Mouse (Mus musculus) G1E (cell line): ENCODE measurements around the gene Trem2. TPM values are rescaled to one million over a fixed set of nuclear protein-coding genes. Genes with fewer than 3 reads are reported as not detected.

Experiments used
- ATAC-seq: 2 replicates; pipeline ENCODE4 v1.8.0; 2016; ENCODE audit warnings: mild to moderate bottlenecking; ENCODE audit not compliant: insufficient number of reproducible peaks, poor library complexity, low FRiP score, severe bottlenecking; ENCODE audit errors: extremely low read depth
- DNase-seq: peaks from one replicate; pipeline ENCODE4 v3.0.0; 2012; ENCODE audit warnings: low spot score
- H3K27me3 ChIP-seq: 2 replicates; pipeline ENCODE4 v1.6.1; 2012; ENCODE audit warnings: mild to moderate bottlenecking, low read length, inconsistent platforms; ENCODE audit not compliant: insufficient read depth
- H3K36me3 ChIP-seq: replicated peaks from 2 replicates; pipeline ENCODE3; 2012; ENCODE audit warnings: mild to moderate bottlenecking, inconsistent platforms
- H3K4me1 ChIP-seq: 2 replicates; pipeline ENCODE4 v1.6.1; 2012; ENCODE audit warnings: low read depth, low read length, inconsistent platforms, mixed read lengths; ENCODE audit not compliant: insufficient read depth
- H3K4me3 ChIP-seq: 2 replicates; pipeline ENCODE4 v1.5.1; 2012; ENCODE audit warnings: low read depth, mild to moderate bottlenecking, inconsistent platforms, low read length, moderate library complexity, mixed read lengths
- H3K9me3 ChIP-seq: replicated peaks from 2 replicates; pipeline ENCODE4 v1.6.1; 2012; ENCODE audit warnings: inconsistent platforms
- CTCF ChIP-seq: IDR thresholded peaks from 2 replicates; pipeline ENCODE4 v1.5.1; 2012; ENCODE audit warnings: low read depth, low read length, inconsistent platforms, mixed read lengths
- GATA1 ChIP-seq: IDR thresholded peaks from 2 replicates; pipeline ENCODE4 v1.6.1; 2012; ENCODE audit warnings: borderline replicate concordance, low read length, inconsistent platforms, mixed read lengths
- GATA2 ChIP-seq: IDR thresholded peaks from 2 replicates; pipeline ENCODE4 v1.6.1; 2012; ENCODE audit warnings: low read depth, low read length, inconsistent platforms, borderline replicate concordance
- POLR2AphosphoS5 ChIP-seq: IDR thresholded peaks from 2 replicates; pipeline ENCODE4 v1.6.1; 2012; ENCODE audit warnings: low read depth, low read length, inconsistent platforms; ENCODE audit not compliant: insufficient replicate concordance
- TAL1 ChIP-seq: conservative IDR thresholded peaks from 2 replicates; pipeline ENCODE4 v1.6.1; 2012; ENCODE audit warnings: low read depth, low read length, inconsistent platforms, mixed read lengths
- polyA plus RNA-seq: library from polyadenylated mRNA; stranded (reverse); fragments of >175 nt; gene quantifications from 2 replicates; pipeline ENCODE4 v1.2.3, GENCODE M21; 2012
- total RNA-seq, 2 experiments: library from RNA; stranded (forward) in 1 of 2; stranded (reverse) in 1 of 2; fragments of 200-1000 nt in 1 of 2; fragments of >200 nt in 1 of 2; fragmentation: Nextera tagmentation in 1 of 2; gene quantifications; 2 replicates each; pipeline ENCODE4 v1.2.3; 2014 to 2017

The Trem2 gene
- total and polyA plus RNA-seq, 3 experiments: 0.60 to 2.3 (median 1.3) TPM

DNA sequence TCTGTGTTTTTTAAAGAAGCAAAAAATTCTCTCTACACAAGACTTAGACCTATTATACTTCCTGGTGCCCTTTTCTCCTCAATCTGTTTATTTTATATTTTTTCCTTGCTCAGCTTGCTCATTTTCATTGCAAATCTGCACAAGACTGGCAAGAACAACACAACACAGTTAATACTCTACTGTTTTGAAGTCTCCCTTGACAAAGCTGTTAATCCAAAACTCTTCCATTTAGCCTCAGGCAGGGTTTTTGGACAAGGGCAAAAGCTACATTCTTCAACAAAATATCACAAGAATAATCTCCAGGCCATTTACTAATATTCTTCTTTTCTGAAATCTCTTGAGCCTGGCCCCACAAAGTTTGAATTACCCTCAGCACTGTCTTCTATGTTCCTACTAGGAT is 25.4 kb downstream of the Trem2 start:
- Histone ChIP-seq H3K4me3 (no peak overlapping the region), H3K36me3 (no peaks in the 10 kb centered on the region), H3K4me1 (no peaks in the 10 kb centered on the region), H3K27me3 (peaks cover 8% of the 10 kb centered on the region; the same call in 1 of the 2 replicates), H3K9me3 (no peaks in the 10 kb centered on the region; the same call in 1 of the 2 replicates)
- ATAC-seq (no peak), DNase-seq (no peak)
- TF ChIP-seq POLR2AphosphoS5: no peak

DNA sequence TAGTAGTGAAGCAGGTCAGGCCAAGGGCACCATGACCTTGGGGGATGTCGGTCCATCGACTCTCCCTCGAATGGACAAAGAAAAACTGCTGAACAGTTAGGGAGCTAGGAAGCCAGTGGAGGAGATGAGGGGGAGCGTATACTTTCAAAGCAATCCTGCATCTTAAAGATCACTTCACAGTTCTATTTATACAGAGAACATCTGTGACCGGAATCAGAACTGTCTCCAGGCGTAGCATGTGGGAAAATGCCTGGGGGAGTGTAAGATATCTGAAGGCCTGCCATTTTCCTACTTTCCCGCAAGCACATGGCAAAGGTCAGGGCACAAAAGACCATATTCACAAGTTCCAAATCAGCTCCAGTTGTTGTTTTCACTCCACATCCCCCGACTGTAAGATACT is 26.8 kb downstream of the Trem2 start:
- Histone ChIP-seq H3K27me3 (peaks cover 4% of the 10 kb centered on the region; the same call in 1 of the 2 replicates), H3K4me3 (no peak overlapping the region), H3K9me3 (no peaks in the 10 kb centered on the region; the same call in 1 of the 2 replicates), H3K4me1 (no peaks in the 10 kb centered on the region), H3K36me3 (no peaks in the 10 kb centered on the region)
- no peak for TF ChIP-seq POLR2AphosphoS5
- DNase-seq (no peak), ATAC-seq (no peak)

GRCm38 (mm10) chr17:48376102-48376501 is 29.9 kb downstream of the Trem2 start:
- TF ChIP-seq TAL1: no peak
- TF ChIP-seq GATA1: no peak
- no peak for TF ChIP-seq CTCF
- DNase-seq (no peak), ATAC-seq (no peak)
- no peaks in the 10 kb centered on the region for H3K27me3 ChIP-seq
- no peaks in the 10 kb centered on the region for H3K36me3 ChIP-seq
- H3K4me3 ChIP-seq: no peak overlapping the region
- no peaks in the 10 kb centered on the region for H3K4me1 ChIP-seq
- H3K9me3 ChIP-seq: no peaks in the 10 kb centered on the region; the same call in 1 of the 2 replicates

GRCm38 (mm10) chr17:48379050-48379449 is 32.8 kb downstream of the Trem2 start:
- DNase-seq (no peak), ATAC-seq (no peak)
- Histone ChIP-seq H3K9me3 (no peaks in the 10 kb centered on the region; the same call in 1 of the 2 replicates), H3K4me1 (peaks cover 7% of the 10 kb centered on the region), H3K4me3 (no peak overlapping the region), H3K36me3 (no peaks in the 10 kb centered on the region), H3K27me3 (no peaks in the 10 kb centered on the region)
- TF ChIP-seq GATA2: no peak
- no peak for TF ChIP-seq POLR2AphosphoS5
- TF ChIP-seq TAL1: no peak
- no peak for TF ChIP-seq CTCF
- no peak for TF ChIP-seq GATA1

GRCm38 (mm10) chr17:48385786-48386461 is 39.7 kb downstream of the Trem2 start:
- ATAC-seq (peak; percentile 55; the same call in 1 of the 2 replicates), DNase-seq (no peak)
- TF ChIP-seq CTCF (no peak), TAL1 (no peak), GATA1 (no peak), GATA2 (no peak), POLR2AphosphoS5 (no peak)
- Histone ChIP-seq H3K36me3 (peaks cover 53% of the 10 kb centered on the region), H3K27me3 (no peaks in the 10 kb centered on the region), H3K4me1 (peaks cover 36% of the 10 kb centered on the region), H3K9me3 (no peaks in the 10 kb centered on the region), H3K4me3 (no peak overlapping the region)

- ATAC-seq (no peak), DNase-seq (no peak)
- Histone ChIP-seq H3K27me3 (no peaks in the 10 kb centered on the region), H3K9me3 (no peaks in the 10 kb centered on the region), H3K4me3 (no peak overlapping the region), H3K36me3 (peaks cover 81% of the 10 kb centered on the region), H3K4me1 (peaks cover 29% of the 10 kb centered on the region)
- no peak for TF ChIP-seq GATA1
- no peak for TF ChIP-seq POLR2AphosphoS5
- no peak for TF ChIP-seq CTCF
- TF ChIP-seq GATA2: no peak
- no peak for TF ChIP-seq TAL1
Observed at GRCm38 (mm10) chr17:48388666-48389065, 42.5 kb downstream of the Trem2 start.

DNA sequence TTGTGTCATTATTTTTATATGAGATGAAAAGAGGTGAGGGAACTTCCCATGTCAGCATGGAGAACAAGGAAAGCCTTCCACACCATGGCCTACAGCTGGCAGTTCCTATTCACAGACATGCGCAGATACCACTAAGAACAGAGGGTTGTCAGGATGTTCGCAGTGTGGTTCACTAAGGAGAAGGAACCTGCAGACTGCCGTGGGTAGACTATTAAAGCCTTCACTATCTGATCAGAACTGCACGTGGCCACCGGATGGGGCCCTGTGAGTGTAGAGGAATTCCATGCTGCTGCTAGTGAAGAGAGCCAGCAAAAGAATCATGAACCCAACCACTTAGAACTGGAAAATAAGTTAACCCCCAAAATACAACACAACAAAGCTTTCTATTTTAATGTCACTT is 43.2 kb downstream of the Trem2 start:
- Histone ChIP-seq H3K36me3 (peaks cover 88% of the 10 kb centered on the region), H3K9me3 (no peaks in the 10 kb centered on the region), H3K4me1 (peaks cover 32% of the 10 kb centered on the region), H3K27me3 (no peaks in the 10 kb centered on the region), H3K4me3 (no peak overlapping the region)
- DNase-seq: no peak
- no peak for ATAC-seq
- TF ChIP-seq TAL1: no peak
